Mouse (Mus musculus): ENCODE results near the gene Arhgap15. TPM values are rescaled to one million over a fixed set of nuclear protein-coding genes. Genes with fewer than 3 reads are reported as not detected.
A peak's percentile ranks its signal among the peaks of the same experiment; 100 is the strongest.

Gene Arhgap15
- total RNA-seq (2014; fragmentation: Nextera tagmentation) (47.4 and 56.4 TPM in 2 replicates), total RNA-seq (2017) (38.3 and 39.8 TPM in 2 replicates), polyA plus RNA-seq (2012) (0.89 and 0.95 TPM in 2 replicates)

DNA sequence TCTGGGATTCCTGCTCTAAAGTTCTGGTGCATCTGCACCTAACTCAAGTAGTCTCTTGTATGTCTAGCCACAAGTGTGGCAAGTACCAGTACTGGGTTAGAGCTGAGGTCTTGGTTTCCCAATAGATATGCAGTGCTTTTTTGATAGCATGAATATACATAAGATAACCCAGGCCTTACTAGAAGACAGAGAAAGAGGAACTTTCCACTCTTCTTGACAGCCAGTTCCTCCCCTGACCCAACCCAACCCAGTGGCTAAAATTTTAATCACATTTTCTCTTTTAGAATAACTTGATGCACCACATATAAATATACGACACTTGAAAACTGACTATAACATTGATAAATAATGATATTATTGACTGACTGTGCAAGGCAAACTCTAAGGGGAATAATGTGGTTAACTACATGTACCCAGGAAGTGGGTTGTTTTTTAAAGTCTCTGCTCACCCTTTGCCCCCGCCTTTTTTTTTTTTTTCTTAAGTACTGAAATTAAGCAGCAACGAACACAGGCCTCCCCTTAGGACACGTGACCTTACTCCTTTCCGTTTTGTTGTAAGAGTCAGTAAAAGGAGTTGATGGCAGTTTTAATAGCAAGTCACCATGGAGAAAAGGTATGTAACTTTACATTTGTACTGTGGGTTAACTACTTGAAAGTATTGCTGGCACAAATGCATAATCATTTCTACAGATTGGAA, at the start of gene Arhgap15:
Gene Arhgap15 (plus strand): TSS at position 538 of the 697 bp plus-strand sequence.
- peaks cover 26% of the 10 kb centered on the region for H3K4me1 ChIP-seq (ENCODE audit: insufficient read depth, low read depth, low read length)
- ATAC-seq (ENCODE audit: extremely low read depth, insufficient number of reproducible peaks, low FRiP score, poor library complexity, severe bottlenecking), result peak; percentile 77
- no peak for DNase-seq (ENCODE audit: low spot score)
- no peaks in the 10 kb centered on the region for H3K27me3 ChIP-seq (ENCODE audit: insufficient read depth, low read length)
- no peaks in the 10 kb centered on the region for H3K9me3 ChIP-seq (replicated peaks)
- TF ChIP-seq POLR2AphosphoS5 (IDR thresholded peaks at IDR 0.05; ENCODE audit: insufficient replicate concordance, low read depth, low read length) (no peak), GATA1 (IDR thresholded peaks at IDR 0.05; ENCODE audit: borderline replicate concordance, low read length) (no peak), TAL1 (conservative IDR thresholded peaks at IDR 0.05; ENCODE audit: low read depth, low read length) (no peak), CTCF (IDR thresholded peaks at IDR 0.05; ENCODE audit: low read depth, low read length) (no peak), GATA2 (IDR thresholded peaks at IDR 0.05; ENCODE audit: borderline replicate concordance, low read depth, low read length) (no peak)
- no peaks in the 10 kb centered on the region for H3K36me3 ChIP-seq (replicated peaks)
- peak within 1 kb of the TSS; percentile 35; the same call in 1 of the 2 replicates for H3K4me3 ChIP-seq (ENCODE audit: low read depth, low read length)

DNA sequence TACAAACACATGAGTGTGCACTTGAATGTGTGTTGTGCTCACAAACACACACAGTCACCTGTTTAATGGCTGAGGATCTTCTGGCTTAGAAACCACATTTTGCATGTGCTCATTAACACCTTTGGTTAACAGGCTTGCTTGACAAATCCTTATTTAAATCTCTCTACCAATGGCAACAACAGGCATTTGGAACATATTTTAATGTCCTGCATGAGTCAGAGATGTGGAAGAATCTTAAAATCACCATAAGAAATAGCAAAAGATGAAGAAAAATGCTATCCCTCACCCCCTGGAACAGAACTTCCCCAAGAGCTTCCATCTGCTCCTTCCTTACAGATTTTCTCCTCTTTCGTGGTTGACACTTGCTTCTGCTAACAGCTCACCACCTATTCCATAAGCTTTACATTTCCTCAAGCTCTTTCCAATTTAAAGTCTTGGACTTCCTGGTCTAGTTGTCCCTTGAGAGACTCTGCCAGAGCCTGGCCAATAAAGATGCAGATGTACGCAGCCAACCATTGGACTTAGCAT, 35.9 kb upstream of the Arhgap15 start:
- Histone ChIP-seq H3K4me3 (ENCODE audit: low read depth, low read length) (no peak overlapping the region), H3K9me3 (replicated peaks) (no peaks in the 10 kb centered on the region), H3K4me1 (ENCODE audit: insufficient read depth, low read depth, low read length) (no peaks in the 10 kb centered on the region), H3K27me3 (ENCODE audit: insufficient read depth, low read length) (no peaks in the 10 kb centered on the region), H3K36me3 (replicated peaks) (no peaks in the 10 kb centered on the region)
- ATAC-seq (ENCODE audit: extremely low read depth, insufficient number of reproducible peaks, low FRiP score, poor library complexity, severe bottlenecking), result no peak
- no peak for DNase-seq (ENCODE audit: low spot score)
- TF ChIP-seq TAL1 (conservative IDR thresholded peaks at IDR 0.05; ENCODE audit: low read depth, low read length) (no peak), POLR2AphosphoS5 (IDR thresholded peaks at IDR 0.05; ENCODE audit: insufficient replicate concordance, low read depth, low read length) (no peak), GATA2 (IDR thresholded peaks at IDR 0.05; ENCODE audit: borderline replicate concordance, low read depth, low read length) (no peak), CTCF (IDR thresholded peaks at IDR 0.05; ENCODE audit: low read depth, low read length) (no peak), GATA1 (IDR thresholded peaks at IDR 0.05; ENCODE audit: borderline replicate concordance, low read length) (no peak)

DNA sequence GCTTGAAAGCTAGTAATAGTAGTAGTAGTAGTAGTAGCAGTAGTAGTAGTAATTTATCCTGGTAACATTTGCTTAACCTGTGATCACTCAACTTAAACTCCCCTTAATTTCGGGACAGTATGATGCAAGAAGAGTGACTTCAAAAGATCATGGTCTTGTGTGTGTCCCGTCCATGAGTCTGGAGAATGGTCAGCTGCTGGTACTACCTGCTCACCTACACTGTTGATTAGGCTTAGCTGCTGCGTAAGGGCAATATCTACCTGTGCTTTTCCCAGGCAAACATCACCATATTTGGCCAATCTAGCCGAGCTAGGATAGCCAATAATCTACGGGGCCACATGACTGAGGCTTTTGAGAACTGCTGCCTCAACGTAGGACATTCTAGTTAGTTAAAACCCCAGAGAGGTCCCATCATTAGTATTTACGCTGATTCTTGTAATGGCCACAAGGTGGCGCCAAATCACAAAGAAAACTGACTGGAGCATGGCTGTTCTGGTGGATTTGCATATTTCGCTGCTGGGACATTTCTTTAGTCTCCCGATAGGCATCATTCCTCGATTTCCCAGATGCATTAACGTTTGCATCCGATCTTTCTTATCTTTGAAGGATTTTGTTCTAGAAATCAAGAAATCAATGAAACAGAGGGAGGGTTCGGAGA, 26.0 kb upstream of the Arhgap15 start:
- peak; percentile 21 for DNase-seq (ENCODE audit: low spot score)
- H3K9me3 ChIP-seq (replicated peaks), result no peaks in the 10 kb centered on the region
- H3K27me3 ChIP-seq (ENCODE audit: insufficient read depth, low read length), result peaks cover 4% of the 10 kb centered on the region; the same call in 1 of the 2 replicates
- H3K36me3 ChIP-seq (replicated peaks), result no peaks in the 10 kb centered on the region
- no peak overlapping the region for H3K4me3 ChIP-seq (ENCODE audit: low read depth, low read length)
- no peak for TF ChIP-seq GATA1 (IDR thresholded peaks at IDR 0.05; ENCODE audit: borderline replicate concordance, low read length)
- TF ChIP-seq CTCF (IDR thresholded peaks at IDR 0.05; ENCODE audit: low read depth, low read length), result peak; percentile 49
- no peak for TF ChIP-seq GATA2 (IDR thresholded peaks at IDR 0.05; ENCODE audit: borderline replicate concordance, low read depth, low read length)
- TF ChIP-seq POLR2AphosphoS5 (IDR thresholded peaks at IDR 0.05; ENCODE audit: insufficient replicate concordance, low read depth, low read length), result no peak
- peaks cover 16% of the 10 kb centered on the region for H3K4me1 ChIP-seq (ENCODE audit: insufficient read depth, low read depth, low read length)
- ATAC-seq (ENCODE audit: extremely low read depth, insufficient number of reproducible peaks, low FRiP score, poor library complexity, severe bottlenecking), result no peak

DNA sequence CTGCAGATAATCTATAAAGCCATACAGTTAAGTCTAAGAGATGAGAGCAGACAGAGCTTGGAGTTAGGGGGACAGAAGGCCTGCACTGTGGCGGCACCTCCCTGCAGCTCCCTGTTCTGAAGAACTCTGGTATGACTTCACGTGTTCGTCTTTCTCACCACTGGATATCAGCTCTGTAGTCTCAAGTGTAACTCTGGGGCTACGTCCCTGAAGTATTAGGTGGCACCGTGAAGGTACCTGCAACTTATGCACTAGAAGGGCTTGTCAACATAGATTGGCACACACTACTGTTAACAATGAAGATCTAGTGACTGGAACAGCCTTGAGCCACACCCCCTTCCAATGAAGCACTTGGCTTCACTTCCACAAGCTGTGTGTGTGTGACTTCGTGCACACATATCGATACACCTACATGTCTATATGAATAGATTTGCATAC, 25.5 kb upstream of the Arhgap15 start:
- ATAC-seq (ENCODE audit: extremely low read depth, insufficient number of reproducible peaks, low FRiP score, poor library complexity, severe bottlenecking) (no peak), DNase-seq (ENCODE audit: low spot score) (no peak)
- TF ChIP-seq CTCF (IDR thresholded peaks at IDR 0.05; ENCODE audit: low read depth, low read length), result no peak
- no peak for TF ChIP-seq GATA1 (IDR thresholded peaks at IDR 0.05; ENCODE audit: borderline replicate concordance, low read length)
- no peak for TF ChIP-seq TAL1 (conservative IDR thresholded peaks at IDR 0.05; ENCODE audit: low read depth, low read length)
- no peak for TF ChIP-seq POLR2AphosphoS5 (IDR thresholded peaks at IDR 0.05; ENCODE audit: insufficient replicate concordance, low read depth, low read length)
- TF ChIP-seq GATA2 (IDR thresholded peaks at IDR 0.05; ENCODE audit: borderline replicate concordance, low read depth, low read length), result no peak
- H3K27me3 ChIP-seq (ENCODE audit: insufficient read depth, low read length), result peaks cover 4% of the 10 kb centered on the region; the same call in 1 of the 2 replicates
- no peaks in the 10 kb centered on the region for H3K36me3 ChIP-seq (replicated peaks)
- peaks cover 21% of the 10 kb centered on the region for H3K4me1 ChIP-seq (ENCODE audit: insufficient read depth, low read depth, low read length)
- H3K9me3 ChIP-seq (replicated peaks), result no peaks in the 10 kb centered on the region
- no peak overlapping the region for H3K4me3 ChIP-seq (ENCODE audit: low read depth, low read length)

DNA sequence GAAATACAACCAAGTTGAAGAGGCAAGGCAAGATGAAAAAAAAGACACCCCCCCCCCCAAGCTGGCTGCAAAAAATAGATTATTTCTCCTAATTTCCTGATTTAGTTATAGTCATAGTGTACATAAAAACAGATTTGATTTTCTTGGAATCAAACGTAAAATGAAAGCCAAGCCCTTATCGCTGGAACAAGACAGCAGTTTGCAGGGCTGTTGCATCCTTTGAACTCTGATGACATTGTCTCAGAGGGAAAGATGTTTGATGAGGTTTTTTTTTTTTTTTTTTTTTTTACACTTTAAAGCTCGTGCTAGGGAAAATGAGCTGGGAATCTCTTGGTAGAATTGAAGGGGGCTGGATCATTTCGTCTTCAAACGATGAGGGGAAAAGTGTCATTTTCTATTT, 21.4 kb upstream of the Arhgap15 start:
- ATAC-seq (ENCODE audit: extremely low read depth, insufficient number of reproducible peaks, low FRiP score, poor library complexity, severe bottlenecking), result no peak
- TF ChIP-seq CTCF (IDR thresholded peaks at IDR 0.05; ENCODE audit: low read depth, low read length) (no peak), TAL1 (conservative IDR thresholded peaks at IDR 0.05; ENCODE audit: low read depth, low read length) (0 out of 2 replicates have a peak, but pooled peaks have one; percentile 17), GATA2 (IDR thresholded peaks at IDR 0.05; ENCODE audit: borderline replicate concordance, low read depth, low read length) (no peak)
- Histone ChIP-seq H3K36me3 (replicated peaks) (no peaks in the 10 kb centered on the region), H3K9me3 (replicated peaks) (no peaks in the 10 kb centered on the region), H3K4me3 (ENCODE audit: low read depth, low read length) (no peak overlapping the region; the same call in 1 of the 2 replicates), H3K4me1 (ENCODE audit: insufficient read depth, low read depth, low read length) (peaks cover 27% of the 10 kb centered on the region), H3K27me3 (ENCODE audit: insufficient read depth, low read length) (peaks cover 4% of the 10 kb centered on the region; the same call in 1 of the 2 replicates)
- DNase-seq (ENCODE audit: low spot score), result no peak

DNA sequence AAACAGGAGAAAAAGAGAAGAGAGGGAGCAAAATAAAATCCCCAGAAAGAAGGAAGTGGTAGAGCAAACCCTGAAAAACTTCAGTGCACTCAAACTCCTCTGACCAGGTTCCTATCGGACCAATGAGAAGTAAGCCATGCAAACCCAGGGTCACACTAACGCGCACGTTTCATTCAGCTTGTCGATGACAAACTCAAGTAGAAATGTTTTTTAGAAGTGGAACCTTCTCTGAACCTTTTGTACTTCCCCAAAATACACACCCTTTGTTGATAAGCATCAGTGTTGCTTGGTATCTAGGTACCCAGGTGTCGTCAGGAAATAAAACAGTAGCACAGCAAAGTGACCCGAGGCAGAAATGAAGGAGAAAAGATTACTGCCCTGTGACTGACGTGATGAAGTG, 20.9 kb upstream of the Arhgap15 start:
- Histone ChIP-seq H3K4me3 (ENCODE audit: low read depth, low read length) (peak overlapping the region; percentile 38; the same call in 1 of the 2 replicates), H3K9me3 (replicated peaks) (no peaks in the 10 kb centered on the region), H3K27me3 (ENCODE audit: insufficient read depth, low read length) (peaks cover 4% of the 10 kb centered on the region; the same call in 1 of the 2 replicates), H3K36me3 (replicated peaks) (no peaks in the 10 kb centered on the region), H3K4me1 (ENCODE audit: insufficient read depth, low read depth, low read length) (peaks cover 31% of the 10 kb centered on the region)
- no peak for DNase-seq (ENCODE audit: low spot score)
- TF ChIP-seq POLR2AphosphoS5 (IDR thresholded peaks at IDR 0.05; ENCODE audit: insufficient replicate concordance, low read depth, low read length), result no peak
- no peak for TF ChIP-seq GATA1 (IDR thresholded peaks at IDR 0.05; ENCODE audit: borderline replicate concordance, low read length)
- no peak for TF ChIP-seq CTCF (IDR thresholded peaks at IDR 0.05; ENCODE audit: low read depth, low read length)
- TF ChIP-seq GATA2 (IDR thresholded peaks at IDR 0.05; ENCODE audit: borderline replicate concordance, low read depth, low read length), result no peak
- TF ChIP-seq TAL1 (conservative IDR thresholded peaks at IDR 0.05; ENCODE audit: low read depth, low read length), result no peak
- peak; percentile 43; the same call in 1 of the 2 replicates for ATAC-seq (ENCODE audit: extremely low read depth, insufficient number of reproducible peaks, low FRiP score, poor library complexity, severe bottlenecking)

Data from G1E (cell line).